Mouse (Mus musculus): ENCODE results near the gene Brca1. TPM values are rescaled to one million over a fixed set of nuclear protein-coding genes. Genes with fewer than 3 reads are reported as not detected.

The Brca1 gene
- polyA plus RNA-seq, 1 experiment from 2014 or later = 23.7 TPM

DNA sequence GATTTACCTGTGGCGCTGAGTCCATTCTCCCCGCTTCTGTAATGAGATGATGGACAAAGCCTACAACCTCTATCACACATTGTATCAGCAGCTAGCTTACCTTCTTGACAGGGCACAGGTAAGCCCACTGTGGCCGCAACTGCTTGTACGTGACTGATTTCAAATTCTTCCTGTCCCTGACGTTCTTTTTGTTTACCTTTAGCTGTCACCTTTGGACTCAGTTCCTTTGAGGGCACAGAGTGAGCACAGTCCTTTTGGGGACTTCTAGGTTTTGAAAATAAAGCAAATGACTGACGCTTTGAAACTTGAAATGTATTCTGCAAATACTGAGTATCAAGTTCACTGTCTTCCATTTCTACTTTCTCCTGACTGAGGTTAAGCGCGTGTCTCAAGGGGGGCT, 27.3 kb downstream of the Brca1 start:
- Histone ChIP-seq H3K36me3 (replicated peaks) (peaks cover 95% of the 10 kb centered on the region), H3K9me3 (no peaks in the 10 kb centered on the region)

DNA sequence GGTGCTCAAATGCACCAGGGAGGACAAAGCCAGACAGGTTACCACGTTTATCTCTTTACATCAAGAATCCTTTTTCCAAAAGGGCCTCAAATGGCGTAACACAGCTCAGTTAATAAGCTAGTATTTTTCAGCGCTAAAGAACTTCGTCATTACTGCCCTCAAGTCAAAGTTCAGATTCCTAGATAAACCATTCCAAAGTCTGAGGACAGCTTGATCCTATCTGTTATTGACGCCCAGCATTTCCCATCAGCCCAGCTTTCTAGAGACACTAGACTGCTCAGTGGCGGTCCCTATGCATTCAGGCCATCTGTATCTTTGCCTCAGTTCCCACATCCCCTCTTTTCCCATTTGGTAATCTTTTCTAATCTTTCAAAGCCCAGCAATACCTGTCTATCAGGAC, 32.4 kb downstream of the Brca1 start:
- Histone ChIP-seq H3K27ac (replicated peaks) (no peak overlapping the region), H3K9me3 (no peaks in the 10 kb centered on the region), H3K27me3 (replicated peaks; ENCODE audit: low read depth, poor library complexity, severe bottlenecking) (no peaks in the 10 kb centered on the region), H3K4me1 (no peaks in the 10 kb centered on the region), H3K36me3 (replicated peaks) (peaks cover 90% of the 10 kb centered on the region), H3K4me3 (no peak overlapping the region)
- WGBS = 90% methylated on average over 6 of the region's 6 CpGs
- DNase-seq (ENCODE audit: low spot score) = no peak

More for the DNA sequence above, 27.3 kb downstream of the Brca1 start:
- Histone ChIP-seq H3K27ac (replicated peaks) (no peak overlapping the region), H3K4me3 (no peak overlapping the region), H3K4me1 (no peaks in the 10 kb centered on the region), H3K27me3 (replicated peaks; ENCODE audit: low read depth, poor library complexity, severe bottlenecking) (no peaks in the 10 kb centered on the region)
- 89% methylated on average over 8 of the region's 8 CpGs for WGBS
- DNase-seq (ENCODE audit: low spot score) = no peak

DNA sequence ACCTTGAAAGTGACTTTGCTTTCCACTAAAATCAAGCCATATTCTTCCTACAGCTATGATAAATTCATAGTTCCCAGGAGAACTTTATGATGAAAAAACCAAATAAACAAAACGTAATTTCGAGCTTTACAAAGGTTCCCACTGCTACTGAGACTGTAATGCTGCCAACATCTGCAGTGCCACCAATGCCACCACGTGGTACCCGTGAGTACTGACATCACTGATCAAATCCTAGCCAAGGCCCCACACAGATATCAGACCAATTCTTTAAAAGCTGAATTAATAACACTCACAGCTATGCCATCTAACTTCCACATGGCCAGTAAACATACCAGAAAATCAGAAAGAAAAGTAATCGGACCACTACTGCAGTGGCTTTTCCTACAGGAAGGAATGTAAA, 32.8 kb downstream of the Brca1 start:
- H3K27me3 ChIP-seq (replicated peaks; ENCODE audit: low read depth, poor library complexity, severe bottlenecking) = no peaks in the 10 kb centered on the region
- 87% methylated on average over 5 of the region's 5 CpGs for WGBS
- DNase-seq (ENCODE audit: low spot score) = no peak
- H3K4me1 ChIP-seq = no peaks in the 10 kb centered on the region
- H3K36me3 ChIP-seq (replicated peaks) = peaks cover 90% of the 10 kb centered on the region
- H3K4me3 ChIP-seq = no peak overlapping the region
- no peaks in the 10 kb centered on the region; the same call in 1 of the 2 replicates for H3K9me3 ChIP-seq
- H3K27ac ChIP-seq (replicated peaks) = no peak overlapping the region

DNA sequence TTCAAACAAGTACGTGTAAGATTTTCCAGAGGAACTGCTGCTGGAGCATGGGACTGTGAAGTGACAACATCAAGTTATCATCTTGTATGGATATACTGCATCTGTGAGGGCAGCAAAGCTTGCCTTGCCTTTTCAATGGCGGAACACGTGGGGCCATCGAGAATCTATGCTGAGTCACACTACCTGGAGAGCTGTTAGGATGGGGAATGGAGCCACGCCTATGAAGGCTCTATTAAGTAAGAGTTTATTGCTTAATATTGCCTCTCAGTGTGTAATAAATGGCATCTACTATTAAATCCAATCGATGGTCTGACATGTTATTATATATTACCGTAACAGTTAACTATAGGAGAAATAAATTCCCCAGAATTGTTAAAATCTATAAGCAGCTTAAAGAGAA, 44.7 kb downstream of the Brca1 start:
- Histone ChIP-seq H3K4me3 (no peak overlapping the region), H3K27me3 (replicated peaks; ENCODE audit: low read depth, poor library complexity, severe bottlenecking) (no peaks in the 10 kb centered on the region), H3K27ac (replicated peaks) (no peak overlapping the region), H3K9me3 (no peaks in the 10 kb centered on the region), H3K4me1 (no peaks in the 10 kb centered on the region), H3K36me3 (replicated peaks) (peaks cover 99% of the 10 kb centered on the region)
- 95% methylated on average over 7 of the region's 7 CpGs for WGBS
- no peak for DNase-seq (ENCODE audit: low spot score)

DNA sequence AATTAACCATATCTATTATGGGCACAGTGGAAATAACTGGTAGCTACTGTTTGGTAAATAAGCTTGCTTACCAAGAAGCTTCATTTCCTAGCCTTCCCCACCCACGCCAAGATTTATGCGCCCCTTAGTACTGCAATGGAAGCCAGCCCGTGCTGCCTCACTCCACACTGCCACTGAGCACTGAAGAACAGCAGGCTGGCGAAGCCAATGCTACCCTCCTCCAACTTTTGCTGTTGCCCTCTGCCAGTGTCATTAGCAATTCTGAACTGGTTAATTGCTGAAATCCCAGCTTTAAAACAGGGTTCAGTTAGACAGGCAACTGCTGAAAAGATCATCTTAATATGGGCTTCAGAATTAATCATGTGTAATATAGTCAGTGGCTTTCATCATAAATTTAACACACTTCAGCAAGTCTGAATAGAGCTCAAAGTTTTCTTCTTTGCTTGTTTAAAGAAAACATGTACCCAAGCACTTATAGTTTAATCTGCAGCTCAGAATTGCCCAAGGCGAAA, 45.4 kb downstream of the Brca1 start:
- WGBS = 91% methylated on average over 5 of the region's 5 CpGs
- H3K36me3 ChIP-seq (replicated peaks) = peaks cover 99% of the 10 kb centered on the region
- H3K4me1 ChIP-seq = no peaks in the 10 kb centered on the region

DNA sequence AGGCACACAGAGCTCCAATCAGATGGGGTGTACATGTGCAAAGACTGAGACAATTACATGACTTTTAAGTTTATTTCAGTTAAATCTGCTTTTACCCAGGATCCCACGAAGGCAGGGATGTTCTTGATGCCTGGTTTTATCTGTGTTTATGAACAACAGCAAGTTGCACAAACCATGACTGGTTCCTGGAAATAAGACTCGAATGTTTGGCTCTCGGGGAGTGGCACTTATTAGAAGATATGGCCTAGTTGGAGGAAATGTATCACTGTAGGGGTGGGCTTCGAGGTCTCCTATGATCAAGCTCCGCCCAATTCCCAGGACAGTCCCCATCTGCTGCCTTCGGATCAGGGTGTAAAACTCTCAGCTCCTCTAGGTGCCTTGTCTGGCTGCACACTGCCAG, 65.6 kb downstream of the Brca1 start:
- H3K4me1 ChIP-seq = peaks cover 12% of the 10 kb centered on the region
- 84% methylated on average over 6 of the region's 6 CpGs for WGBS
- no peak overlapping the region for H3K4me3 ChIP-seq
- peaks cover 48% of the 10 kb centered on the region for H3K36me3 ChIP-seq (replicated peaks)
- H3K27ac ChIP-seq (replicated peaks) = no peak overlapping the region
- H3K9me3 ChIP-seq = no peaks in the 10 kb centered on the region
- H3K27me3 ChIP-seq (replicated peaks; ENCODE audit: low read depth, poor library complexity, severe bottlenecking) = no peaks in the 10 kb centered on the region
- DNase-seq (ENCODE audit: low spot score) = no peak

More for the DNA sequence above, 45.4 kb downstream of the Brca1 start:
- H3K27me3 ChIP-seq (replicated peaks; ENCODE audit: low read depth, poor library complexity, severe bottlenecking) = no peaks in the 10 kb centered on the region
- DNase-seq (ENCODE audit: low spot score) = no peak
- H3K4me3 ChIP-seq = no peak overlapping the region
- H3K9me3 ChIP-seq = no peaks in the 10 kb centered on the region
- H3K27ac ChIP-seq (replicated peaks) = no peak overlapping the region

DNA sequence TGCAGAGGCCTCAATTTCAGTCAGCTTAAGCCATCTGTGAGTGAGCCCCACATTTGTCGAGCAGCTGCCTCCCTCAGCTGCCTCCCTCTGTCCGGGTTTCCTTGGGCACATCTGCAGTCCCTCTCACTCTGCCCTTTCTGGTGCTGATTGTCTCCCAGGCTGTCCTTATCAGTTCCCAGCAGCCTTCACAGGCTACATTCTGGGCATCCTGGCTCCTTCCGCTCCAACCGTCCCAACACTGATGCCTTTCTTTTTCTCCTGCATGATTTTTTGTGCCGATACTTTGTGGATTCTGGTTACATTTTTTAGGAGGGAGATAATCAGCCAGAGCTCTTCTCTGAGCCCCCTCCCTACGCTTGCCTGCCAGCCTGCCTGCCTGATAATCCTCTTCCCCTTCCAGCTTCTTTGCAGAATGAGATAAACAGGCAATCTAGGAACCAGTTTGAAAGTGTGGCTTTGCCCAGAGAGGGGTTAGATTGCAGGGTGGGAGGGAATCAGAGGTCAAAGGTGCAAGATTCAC, 66.2 kb downstream of the Brca1 start:
- H3K9me3 ChIP-seq = no peaks in the 10 kb centered on the region
- no peak overlapping the region for H3K4me3 ChIP-seq
- DNase-seq (ENCODE audit: low spot score) = no peak
- H3K27me3 ChIP-seq (replicated peaks; ENCODE audit: low read depth, poor library complexity, severe bottlenecking) = no peaks in the 10 kb centered on the region
- 62% methylated on average over 6 of the region's 6 CpGs for WGBS
- peaks cover 18% of the 10 kb centered on the region for H3K4me1 ChIP-seq
- H3K36me3 ChIP-seq (replicated peaks) = peaks cover 44% of the 10 kb centered on the region
- peak overlapping the region; percentile 1; the same call in 1 of the 2 replicates for H3K27ac ChIP-seq (replicated peaks)

DNA sequence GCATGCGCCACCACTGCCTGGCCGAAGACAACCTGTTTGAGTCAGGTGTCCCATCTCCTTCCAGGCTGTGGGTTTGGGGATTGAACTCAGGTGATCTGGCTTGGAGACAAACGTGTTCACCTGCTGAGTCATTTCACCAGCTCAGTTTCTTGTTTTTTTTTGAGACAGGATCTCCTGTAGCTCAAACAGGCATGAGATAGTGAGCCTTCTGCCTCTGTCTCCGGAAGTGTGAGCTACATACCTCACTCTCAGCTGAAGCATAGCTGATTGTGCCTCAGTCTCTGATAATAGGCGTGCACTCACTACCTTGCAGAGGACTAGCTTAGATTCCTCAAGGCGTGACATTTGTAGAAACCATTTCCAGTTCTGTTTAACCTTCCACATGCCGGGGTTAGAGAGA, 66.9 kb downstream of the Brca1 start:
- Histone ChIP-seq H3K27ac (replicated peaks) (no peak overlapping the region), H3K4me3 (no peak overlapping the region), H3K36me3 (replicated peaks) (peaks cover 37% of the 10 kb centered on the region), H3K27me3 (replicated peaks; ENCODE audit: low read depth, poor library complexity, severe bottlenecking) (no peaks in the 10 kb centered on the region), H3K4me1 (peaks cover 25% of the 10 kb centered on the region), H3K9me3 (no peaks in the 10 kb centered on the region)
- no peak for DNase-seq (ENCODE audit: low spot score)
- WGBS = 88% methylated on average over 7 of the region's 7 CpGs

DNA sequence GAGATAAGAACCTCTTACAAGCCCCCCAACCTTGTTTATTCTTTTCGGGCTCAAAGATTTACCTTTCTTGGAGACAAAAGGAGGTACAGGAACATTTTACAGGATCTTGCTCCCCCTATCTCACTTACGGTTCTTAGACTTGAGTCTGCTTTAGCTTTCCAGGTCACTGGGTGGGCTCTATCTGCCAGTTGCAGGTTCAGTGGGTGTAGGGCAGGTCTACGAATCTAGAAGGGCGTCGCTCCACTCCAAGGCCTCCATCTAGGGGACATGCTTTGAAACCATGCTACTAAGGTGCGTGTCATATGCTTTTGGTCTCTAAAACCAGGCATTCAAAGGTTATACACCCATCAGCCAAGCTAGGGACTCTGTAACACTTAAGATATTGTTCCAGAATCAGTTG, 67.5 kb downstream of the Brca1 start:
- H3K27me3 ChIP-seq (replicated peaks; ENCODE audit: low read depth, poor library complexity, severe bottlenecking) = no peaks in the 10 kb centered on the region
- peaks cover 30% of the 10 kb centered on the region for H3K4me1 ChIP-seq
- DNase-seq (ENCODE audit: low spot score) = no peak
- WGBS = 79% methylated on average over 6 of the region's 6 CpGs
- peak overlapping the region; percentile 44; the same call in 1 of the 2 replicates for H3K27ac ChIP-seq (replicated peaks)
- no peaks in the 10 kb centered on the region for H3K9me3 ChIP-seq
- H3K36me3 ChIP-seq (replicated peaks) = peaks cover 31% of the 10 kb centered on the region
- H3K4me3 ChIP-seq = no peak overlapping the region

DNA sequence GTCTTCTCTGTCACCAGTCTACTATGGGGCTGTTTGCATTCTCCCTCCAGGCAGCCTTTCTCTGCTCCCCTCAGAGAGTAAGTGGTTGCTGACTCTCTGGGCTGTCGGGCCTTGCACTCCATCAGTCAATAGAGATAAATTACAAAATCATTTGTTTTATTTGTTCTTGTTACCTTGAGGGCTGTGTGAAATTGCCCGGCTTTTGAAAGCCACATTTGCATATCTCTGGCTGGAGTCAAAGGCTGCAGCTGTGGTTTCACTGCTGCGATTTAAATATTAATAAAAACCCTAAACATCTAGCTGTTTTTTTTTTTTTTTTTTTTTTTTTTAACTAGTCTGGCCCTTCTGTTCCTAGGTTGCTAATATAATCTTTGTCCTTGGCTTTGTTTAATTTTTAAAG, 68.0 kb downstream of the Brca1 start:
- no peaks in the 10 kb centered on the region for H3K9me3 ChIP-seq
- H3K4me3 ChIP-seq = no peak overlapping the region
- H3K27me3 ChIP-seq (replicated peaks; ENCODE audit: low read depth, poor library complexity, severe bottlenecking) = no peaks in the 10 kb centered on the region
- H3K27ac ChIP-seq (replicated peaks) = peak overlapping the region; percentile 61; the same call in 1 of the 2 replicates
- WGBS = 58% methylated on average over 3 of the region's 3 CpGs
- no peak for DNase-seq (ENCODE audit: low spot score)
- peaks cover 27% of the 10 kb centered on the region for H3K36me3 ChIP-seq (replicated peaks)
- peaks cover 35% of the 10 kb centered on the region for H3K4me1 ChIP-seq

DNA sequence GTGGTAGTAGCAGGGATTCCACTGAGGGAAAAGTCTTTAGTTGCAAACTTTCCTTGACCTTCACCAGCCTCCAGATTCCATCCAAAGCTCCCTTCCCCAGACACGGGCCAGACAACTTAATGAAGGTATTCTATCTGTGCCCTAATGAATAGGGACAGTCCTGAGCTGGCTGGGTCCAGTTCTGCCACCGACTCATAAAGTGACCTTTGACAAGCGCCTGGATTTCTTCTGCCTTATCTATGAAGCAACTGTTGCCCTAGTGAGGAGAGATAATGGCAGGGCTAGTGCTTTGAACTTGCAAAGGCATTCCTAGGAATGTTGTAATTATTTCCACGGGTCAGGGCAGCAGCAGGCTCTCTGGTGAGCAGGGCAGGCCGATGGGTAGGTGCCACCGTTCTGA, 70.8 kb downstream of the Brca1 start:
- no peak for DNase-seq (ENCODE audit: low spot score)
- Histone ChIP-seq H3K27me3 (replicated peaks; ENCODE audit: low read depth, poor library complexity, severe bottlenecking) (no peaks in the 10 kb centered on the region), H3K4me3 (no peak overlapping the region), H3K27ac (replicated peaks) (peak overlapping the region; percentile 66), H3K36me3 (replicated peaks) (no peaks in the 10 kb centered on the region), H3K9me3 (no peaks in the 10 kb centered on the region), H3K4me1 (peaks cover 46% of the 10 kb centered on the region)
- 65% methylated on average over 6 of the region's 6 CpGs for WGBS

DNA sequence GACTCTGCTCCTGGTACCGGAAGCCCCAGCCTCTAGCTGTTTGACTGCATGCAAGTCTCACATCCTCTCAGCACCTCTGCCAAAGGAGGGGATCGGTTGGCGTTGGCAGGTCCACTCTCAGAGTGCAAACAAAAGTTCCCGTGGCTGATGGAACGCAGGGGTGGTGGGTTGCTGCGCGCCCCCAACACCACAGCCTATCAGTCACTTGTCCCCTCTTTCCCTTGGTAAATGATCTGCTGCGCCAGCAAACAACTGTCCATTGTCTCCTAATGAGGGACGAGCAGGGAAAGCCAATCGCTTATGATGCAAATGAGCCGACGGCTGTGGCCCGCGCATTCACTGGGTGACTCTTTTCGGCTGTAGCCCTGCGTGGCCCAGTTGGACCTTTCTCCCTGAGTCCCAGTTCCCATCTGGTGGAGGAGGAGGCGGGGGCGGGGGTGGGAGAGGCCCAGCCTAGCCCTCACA, 72.6 kb downstream of the Brca1 start:
- Histone ChIP-seq H3K4me3 (peak overlapping the region; percentile 40), H3K9me3 (no peaks in the 10 kb centered on the region), H3K36me3 (replicated peaks) (no peaks in the 10 kb centered on the region), H3K4me1 (peaks cover 44% of the 10 kb centered on the region), H3K27ac (replicated peaks) (peak overlapping the region; percentile 66), H3K27me3 (replicated peaks; ENCODE audit: low read depth, poor library complexity, severe bottlenecking) (no peaks in the 10 kb centered on the region)
- peak; percentile 55 for DNase-seq (ENCODE audit: low spot score)
- WGBS = 5% methylated on average over 18 of the region's 18 CpGs

DNA sequence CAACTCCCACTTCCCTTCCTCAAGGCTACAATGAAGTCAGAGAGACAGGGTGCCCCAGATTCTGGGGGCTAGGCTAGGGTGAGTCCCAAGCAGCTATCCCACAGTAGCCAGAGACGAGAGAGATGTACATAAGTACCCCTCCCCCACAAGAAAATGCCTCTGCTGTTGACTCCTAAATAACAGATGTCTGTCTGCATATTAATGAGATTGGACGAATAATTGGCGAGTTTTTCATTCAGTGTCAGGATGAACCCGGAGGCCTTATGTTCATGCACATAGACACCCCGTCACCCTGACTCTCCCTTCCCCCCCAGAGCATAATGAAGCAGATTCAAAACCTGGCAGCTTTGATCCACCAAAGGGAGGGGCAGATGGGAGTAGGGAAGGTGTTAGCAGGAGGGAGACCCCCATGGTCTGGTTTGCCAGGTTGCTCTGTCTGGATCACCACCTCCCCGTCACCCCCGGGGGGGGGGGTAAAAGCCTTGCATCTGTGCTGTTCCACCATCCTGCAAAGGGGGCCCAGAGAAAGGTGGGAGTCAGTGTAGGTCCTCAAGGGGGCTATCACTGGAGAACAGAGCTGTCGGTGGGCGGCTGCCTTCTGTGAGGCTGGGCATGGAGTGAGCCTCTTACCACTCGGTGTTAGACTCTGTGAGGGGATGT, 74.1 kb downstream of the Brca1 start:
- no peaks in the 10 kb centered on the region for H3K36me3 ChIP-seq (replicated peaks)
- H3K9me3 ChIP-seq = no peaks in the 10 kb centered on the region
- no peak for DNase-seq (ENCODE audit: low spot score)
- 58% methylated on average over 10 of the region's 10 CpGs for WGBS
- H3K4me3 ChIP-seq = no peak overlapping the region
- peak overlapping the region; percentile 42 for H3K27ac ChIP-seq (replicated peaks)
- H3K27me3 ChIP-seq (replicated peaks; ENCODE audit: low read depth, poor library complexity, severe bottlenecking) = no peaks in the 10 kb centered on the region
- peaks cover 39% of the 10 kb centered on the region for H3K4me1 ChIP-seq

Measured in embryonic facial prominence, embryonic 10.5 days (tissue).